Mouse (Mus musculus) splenic B cell, adult 2 months (primary cell): ENCODE data around the gene Medag.

Source experiments
- DNase-seq: peaks from one replicate; pipeline ENCODE4 v3.0.0-alpha.2; 2011; ENCODE audit warnings: low read depth, low spot score
- H3K27me3 ChIP-seq: 2 replicates; pipeline ENCODE4 v1.6.1; 2012; ENCODE audit warnings: mild to moderate bottlenecking, low read length, moderate library complexity, mixed read lengths; ENCODE audit not compliant: control insufficient read depth, poor library complexity, insufficient read depth, severe bottlenecking
- H3K36me3 ChIP-seq: 2 replicates; pipeline ENCODE4 v1.6.1; 2012; ENCODE audit warnings: mild to moderate bottlenecking, low read length, moderate library complexity, mixed read lengths; ENCODE audit not compliant: control insufficient read depth, poor library complexity, insufficient read depth, severe bottlenecking

Gene Medag

GRCm38 (mm10) chr5:149433618-149434017 is 22.1 kb downstream of the Medag start:
- Histone ChIP-seq H3K36me3 (no peaks in the 10 kb centered on the region), H3K27me3 (peaks cover 1% of the 10 kb centered on the region; the same call in 1 of the 2 replicates)
- DNase-seq: no peak

GRCm38 (mm10) chr5:149434141-149434690 is 22.7 kb downstream of the Medag start:
- H3K27me3 ChIP-seq: no peaks in the 10 kb centered on the region
- DNase-seq: peak; percentile 12

DNA sequence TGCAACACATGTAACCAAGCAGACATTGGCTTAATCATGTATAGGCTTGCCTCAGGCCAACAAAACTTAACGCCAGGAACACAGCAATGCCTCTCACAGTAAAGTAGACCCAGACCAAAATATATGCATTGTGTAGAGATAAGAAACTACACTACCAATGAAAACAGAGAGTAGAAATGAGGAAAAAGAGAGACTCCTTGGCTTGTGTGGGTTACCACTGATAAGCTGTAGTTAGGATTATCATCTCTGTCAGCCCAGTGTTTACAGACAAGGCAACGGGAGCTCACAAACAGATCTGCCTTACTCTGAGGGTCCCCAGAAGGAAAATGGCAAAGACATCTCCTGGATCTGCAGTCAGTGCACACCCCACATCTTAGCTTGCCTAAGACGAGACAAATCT is 25.0 kb downstream of the Medag start:
- H3K27me3 ChIP-seq: no peaks in the 10 kb centered on the region
- DNase-seq: no peak

More at GRCm38 (mm10) chr5:149434141-149434690, 22.7 kb downstream of the Medag start:
- no peaks in the 10 kb centered on the region for H3K36me3 ChIP-seq

DNA sequence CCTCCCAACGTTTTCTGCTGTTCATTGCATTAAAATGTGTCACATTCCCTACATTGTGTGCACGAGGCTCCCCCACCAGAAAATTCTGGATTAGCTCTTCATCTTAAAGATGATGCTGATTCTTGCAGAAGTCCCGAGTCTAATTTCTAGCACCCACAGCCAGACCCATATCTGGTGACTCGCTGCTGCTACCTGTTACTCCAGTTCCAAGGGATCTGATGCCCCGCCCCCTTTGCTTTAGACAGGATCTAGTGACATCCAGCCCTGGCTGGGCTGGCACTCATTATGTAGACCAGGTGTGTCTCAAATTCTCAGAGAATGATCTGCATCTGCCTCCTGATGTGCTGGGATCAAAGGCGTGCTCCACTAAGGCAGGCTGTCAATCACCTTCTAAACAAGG is 25.6 kb downstream of the Medag start:
- H3K36me3 ChIP-seq: no peaks in the 10 kb centered on the region
- H3K27me3 ChIP-seq: no peaks in the 10 kb centered on the region
- no peak for DNase-seq

More for the DNA sequence above, 25.0 kb downstream of the Medag start:
- H3K36me3 ChIP-seq: no peaks in the 10 kb centered on the region

DNA sequence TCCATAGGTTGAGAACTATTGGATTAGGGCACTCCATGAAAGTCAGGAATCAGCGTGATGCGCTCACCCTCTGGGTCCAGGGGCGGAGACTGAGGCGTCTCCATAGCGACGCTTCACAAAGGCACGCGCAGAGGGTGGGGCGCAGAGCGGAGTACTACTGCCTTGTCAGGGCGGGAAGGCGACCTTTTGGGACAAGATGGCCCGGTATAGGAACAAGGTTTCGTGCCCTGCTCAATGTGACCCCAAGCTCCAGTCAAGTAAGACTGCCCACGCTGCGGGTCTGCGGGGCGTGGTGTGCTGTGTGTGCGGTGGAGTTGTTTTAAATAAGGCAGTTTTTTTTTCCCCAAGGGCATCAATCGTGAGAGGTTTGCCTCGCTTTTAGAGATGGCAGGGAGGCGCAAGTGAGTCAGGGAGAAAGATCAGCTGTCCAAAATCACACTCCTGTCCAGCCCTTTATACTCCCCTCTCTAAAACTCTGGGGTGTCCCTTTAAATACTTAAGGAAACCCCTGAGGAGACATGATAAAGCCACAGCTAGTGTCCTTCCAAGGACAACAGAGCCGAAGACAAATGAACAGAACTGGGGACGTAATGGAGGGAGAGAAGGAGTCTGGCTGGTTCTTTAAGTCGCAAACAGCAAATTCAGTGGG is 28.1 kb downstream of the Medag start, which contains the start of gene Tex26:
Gene Tex26, plus strand, starts transcription at position 130 of the 649 bp plus-strand sequence.
- DNase-seq: peak; percentile 35
- Histone ChIP-seq H3K36me3 (no peaks in the 10 kb centered on the region), H3K27me3 (no peaks in the 10 kb centered on the region)

DNA sequence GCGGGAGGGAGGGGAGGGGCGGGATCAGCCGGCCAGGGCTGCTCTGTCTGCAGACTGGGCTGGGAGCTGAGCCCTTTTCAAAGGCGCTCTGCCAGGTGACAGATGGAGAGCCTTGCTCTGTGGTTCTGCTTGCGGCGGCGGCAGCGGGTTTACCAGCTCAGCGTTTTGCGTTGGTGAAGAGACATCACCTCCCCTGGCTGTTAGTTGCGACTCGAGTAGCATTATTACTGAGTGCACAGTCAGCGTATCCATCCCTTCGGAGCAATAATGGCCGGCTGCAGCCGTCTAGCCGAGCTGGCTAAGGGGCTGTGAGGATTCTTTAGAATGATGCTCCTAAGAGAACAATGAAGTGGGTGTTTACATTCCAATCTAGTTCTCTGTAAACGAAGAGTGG is 28.6 kb downstream of the Medag start:
- H3K36me3 ChIP-seq: no peaks in the 10 kb centered on the region
- no peak for DNase-seq
- H3K27me3 ChIP-seq: no peaks in the 10 kb centered on the region

DNA sequence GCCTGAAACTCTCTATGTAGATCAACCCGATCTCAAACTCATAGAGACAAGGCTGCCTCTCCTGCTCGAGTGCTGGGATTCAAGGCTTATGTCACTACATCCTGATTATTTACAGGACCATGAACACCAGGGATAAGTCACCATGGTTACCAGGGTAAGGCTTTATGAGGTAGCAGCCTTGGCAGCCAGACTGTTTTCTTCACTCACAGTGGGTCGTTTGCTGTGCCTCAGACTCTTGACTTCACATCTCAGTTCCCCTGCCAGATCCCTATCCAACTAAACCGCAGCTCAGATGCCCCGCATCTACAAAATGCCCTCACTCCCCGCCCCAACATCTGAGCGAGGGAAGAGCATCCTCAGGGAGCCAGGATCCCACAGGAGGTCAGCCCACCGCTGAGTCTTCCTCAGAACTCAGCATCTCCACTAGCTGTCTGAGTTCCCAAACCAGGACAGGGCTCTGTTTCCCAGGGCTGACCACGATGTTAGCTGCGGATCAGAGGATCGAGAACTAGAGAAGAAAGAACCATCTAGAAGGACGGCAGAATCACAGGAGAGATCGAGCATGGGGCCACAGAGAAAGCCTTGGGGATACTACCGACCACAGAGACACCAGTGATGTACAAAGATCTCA is 30.2 kb downstream of the Medag start:
- Histone ChIP-seq H3K36me3 (no peaks in the 10 kb centered on the region), H3K27me3 (no peaks in the 10 kb centered on the region)
- DNase-seq: no peak

GRCm38 (mm10) chr5:149442277-149442660 is 30.7 kb downstream of the Medag start:
- H3K36me3 ChIP-seq: no peaks in the 10 kb centered on the region
- no peak for DNase-seq

GRCm38 (mm10) chr5:149444451-149444850 is 32.9 kb downstream of the Medag start:
- no peak for DNase-seq
- Histone ChIP-seq H3K27me3 (no peaks in the 10 kb centered on the region), H3K36me3 (no peaks in the 10 kb centered on the region)

More at GRCm38 (mm10) chr5:149442277-149442660, 30.7 kb downstream of the Medag start:
- no peaks in the 10 kb centered on the region for H3K27me3 ChIP-seq

DNA sequence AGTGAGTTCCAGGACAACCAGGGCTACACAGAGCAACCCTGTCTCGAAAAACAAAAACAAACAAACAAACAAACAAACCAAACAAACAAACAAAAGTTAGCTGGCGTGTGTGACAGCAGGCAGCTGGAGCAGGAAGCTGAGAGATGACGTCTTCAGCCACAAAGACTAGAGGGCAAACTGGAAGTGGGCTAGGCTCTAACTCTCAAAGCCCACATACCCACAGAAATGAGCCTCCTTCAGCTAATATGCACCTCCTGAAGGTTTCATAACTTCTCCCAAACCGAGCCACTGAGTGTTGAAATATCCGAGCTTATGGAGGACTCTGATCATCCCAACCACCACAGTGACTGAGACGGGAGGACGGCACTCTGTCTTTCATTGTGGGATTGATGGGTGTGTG is 34.9 kb downstream of the Medag start:
- Histone ChIP-seq H3K36me3 (no peaks in the 10 kb centered on the region), H3K27me3 (no peaks in the 10 kb centered on the region)
- DNase-seq: no peak

- Histone ChIP-seq H3K27me3 (no peaks in the 10 kb centered on the region), H3K36me3 (no peaks in the 10 kb centered on the region)
- no peak for DNase-seq
Observed at GRCm38 (mm10) chr5:149447733-149448132, 36.2 kb downstream of the Medag start.

DNA sequence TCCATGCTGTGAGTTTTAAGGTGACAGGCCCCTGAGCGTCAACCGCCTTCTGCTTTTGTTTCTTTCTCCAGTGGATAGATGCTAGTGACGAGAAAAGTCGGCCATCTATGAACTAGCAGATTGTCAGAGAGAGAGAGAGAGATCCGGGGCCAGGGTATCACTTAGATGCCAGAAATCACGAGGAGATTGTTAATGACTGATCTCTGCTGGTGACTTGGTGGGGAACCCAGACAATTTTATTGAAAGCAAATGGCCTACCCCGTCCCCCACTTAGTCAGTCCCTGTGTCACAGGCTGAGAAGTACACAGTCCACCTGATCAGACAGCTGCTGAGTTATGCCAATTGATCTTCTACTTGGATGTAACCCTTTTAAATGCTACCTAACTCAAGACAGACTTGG is 37.9 kb downstream of the Medag start:
- Histone ChIP-seq H3K27me3 (no peaks in the 10 kb centered on the region), H3K36me3 (no peaks in the 10 kb centered on the region)
- no peak for DNase-seq

- Histone ChIP-seq H3K27me3 (no peaks in the 10 kb centered on the region), H3K36me3 (no peaks in the 10 kb centered on the region)
- no peak for DNase-seq
Observed at GRCm38 (mm10) chr5:149451209-149451681, 39.7 kb downstream of the Medag start.

DNA sequence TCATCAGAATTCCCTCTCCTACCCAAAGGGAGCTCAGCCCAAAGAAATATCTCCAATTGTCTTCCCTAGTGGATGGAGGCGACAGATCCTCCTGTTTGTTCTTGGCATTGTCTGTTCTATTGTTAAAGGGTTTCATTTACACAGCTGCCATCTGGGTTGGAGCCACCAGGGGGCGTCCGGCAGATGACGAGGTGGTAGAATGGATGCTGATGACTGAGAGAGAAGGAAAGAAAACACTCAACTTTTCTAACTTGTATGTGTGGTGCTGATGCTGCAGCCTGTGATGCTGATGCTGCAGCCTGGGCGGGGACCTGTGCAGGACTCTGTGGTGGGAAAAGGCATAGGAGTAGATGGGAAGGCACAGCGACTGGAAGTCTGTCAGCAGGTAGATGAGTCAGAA is 42.7 kb downstream of the Medag start:
- H3K36me3 ChIP-seq: no peaks in the 10 kb centered on the region
- H3K27me3 ChIP-seq: no peaks in the 10 kb centered on the region
- peak; percentile 68 for DNase-seq

DNA sequence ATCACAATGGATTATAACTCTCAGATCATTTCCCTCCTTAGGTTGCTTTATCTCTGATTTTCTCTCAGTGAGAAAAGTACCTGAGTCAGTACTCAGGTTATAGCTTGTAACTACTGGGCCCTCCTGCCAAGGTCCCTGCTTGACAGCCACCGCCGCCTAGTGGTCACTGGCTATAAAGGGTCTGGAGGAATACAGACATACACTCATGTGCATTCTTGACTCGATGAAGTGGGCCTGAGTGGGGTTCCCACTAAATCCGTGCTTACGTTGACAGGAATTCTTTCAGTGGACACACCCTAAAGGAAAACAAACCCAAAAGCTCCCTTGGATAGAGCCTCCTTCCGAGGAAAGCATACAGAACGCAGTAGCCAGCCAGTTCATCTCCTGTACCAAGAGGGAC is 45.0 kb downstream of the Medag start:
- no peak for DNase-seq
- H3K27me3 ChIP-seq: no peaks in the 10 kb centered on the region
- no peaks in the 10 kb centered on the region for H3K36me3 ChIP-seq
